In genomic region chr6:128254551-128254950, GRCm38 (mm10) we compare ENCODE assay signal across 31 mouse cellular contexts. TPM values are rescaled to one million over a fixed set of nuclear protein-coding genes. Genes with fewer than 3 reads are reported as not detected.
DNase-seq lines count a peak whose midpoint lies in the region; ATAC-seq and TF ChIP-seq lines count a peak whose summit lies in the region.
"Had no signal": no experiment of that assay in that cellular context is flagged by ENCODE, and none has a peak within 500 bp of the region (broad histone marks: within the 10 kb centered on the region; RNA-seq: fewer than 3 reads in every experiment).

No protein-coding gene starts in this region.

- TF ChIP-seq CTCF in E14TG2a.4 (conservative IDR thresholded peaks at IDR 0.05; ENCODE audit: low read length), result no peak
- TF ChIP-seq CTCF in ES-Bruce4 (IDR thresholded peaks at IDR 0.05; ENCODE audit: low read depth, low read length), result no peak
- no peak for TF ChIP-seq CTCF in brain, embryonic 14.5 days (IDR thresholded peaks at IDR 0.05; ENCODE audit: borderline replicate concordance, extremely low read depth, insufficient read depth, insufficient read length)

- peak; percentile 61 for DNase-seq in NIH3T3 (ENCODE audit: low read depth)
- peak; percentile 35 for DNase-seq in brain, embryonic 14.5 days (ENCODE audit: low read depth)
- no peak for DNase-seq in layer of hippocampus, postnatal 36 days
- DNase-seq: adrenal gland, postnatal 10 days; adrenal gland, postnatal 36 days; cerebellum, adult 11 months; cerebellum, adult 2 months; cerebellum, postnatal 10 days; cerebellum, postnatal 36 days; embryo, embryonic 11 days; gastrocnemius, postnatal 14 days; heart, adult 18-20 months; heart, postnatal 10 days; heart, postnatal 36 days; kidney, adult 2 months had no signal

- no peak overlapping the region for H3K4me2 ChIP-seq in hindbrain, embryonic 13.5 days
- H3K4me2 ChIP-seq: embryonic facial prominence, embryonic 13.5 days; forebrain, embryonic 13.5 days; heart, embryonic 12.5 days; heart, embryonic 15.5 days; hindbrain, embryonic 14.5 days; kidney, embryonic 15.5 days had no signal

- H3K27ac ChIP-seq in ES-Bruce4 (ENCODE audit: insufficient read depth, low read length), result peak overlapping the region; percentile 54; the same call in 1 of the 2 replicates
- no peak overlapping the region for H3K27ac ChIP-seq in hindbrain, embryonic 13.5 days
- H3K27ac ChIP-seq: embryonic facial prominence, embryonic 10.5 days; embryonic facial prominence, embryonic 13.5 days; forebrain, embryonic 10.5 days; forebrain, embryonic 13.5 days; heart, embryonic 15.5 days; hindbrain, embryonic 10.5 days; hindbrain, embryonic 14.5 days; hindbrain, postnatal 0 days; kidney, embryonic 15.5 days had no signal

- peaks cover 23% of the 10 kb centered on the region for H3K36me3 ChIP-seq in E14TG2a.4 (ENCODE audit: insufficient read depth, low read length)
- H3K36me3 ChIP-seq in ES-Bruce4 (ENCODE audit: control insufficient read depth, insufficient read depth, low read length, poor library complexity, severe bottlenecking), result no peaks in the 10 kb centered on the region
- no peaks in the 10 kb centered on the region for H3K36me3 ChIP-seq in hindbrain, embryonic 13.5 days
- H3K36me3 ChIP-seq: embryonic facial prominence, embryonic 10.5 days; embryonic facial prominence, embryonic 13.5 days; forebrain, embryonic 10.5 days; heart, embryonic 15.5 days; hindbrain, embryonic 10.5 days; kidney, embryonic 15.5 days had no signal

- H3K4me1 ChIP-seq in E14TG2a.4 (replicated peaks; ENCODE audit: low read depth, low read length) (peaks cover 77% of the 10 kb centered on the region), ES-Bruce4 (ENCODE audit: control insufficient read depth, insufficient read depth, low read length) (peaks cover 13% of the 10 kb centered on the region)
- no peaks in the 10 kb centered on the region; the same call in 1 of the 2 replicates for H3K4me1 ChIP-seq in hindbrain, embryonic 13.5 days (replicated peaks)
- H3K4me1 ChIP-seq: embryonic facial prominence, embryonic 13.5 days; heart, embryonic 15.5 days; kidney, embryonic 15.5 days had no signal

- no peak for ATAC-seq in hindbrain, embryonic 13.5 days (ENCODE audit: low FRiP score)
- ATAC-seq: activated CD4-positive, CD25-positive, alpha-beta regulatory T cell, adult 4 months; CD4-positive, CD25-positive, alpha-beta regulatory T cell, adult 4 months; forebrain, embryonic 13.5 days had no signal

- H3K27me3 ChIP-seq in E14TG2a.4 (ENCODE audit: insufficient read depth, low read length) (no peaks in the 10 kb centered on the region), ES-Bruce4 (ENCODE audit: control insufficient read depth, insufficient read depth, low read length, poor library complexity, severe bottlenecking) (no peaks in the 10 kb centered on the region)
- no peaks in the 10 kb centered on the region for H3K27me3 ChIP-seq in hindbrain, embryonic 13.5 days
- H3K27me3 ChIP-seq: embryonic facial prominence, embryonic 13.5 days; forebrain, embryonic 13.5 days; heart, embryonic 12.5 days; heart, embryonic 15.5 days; kidney, embryonic 15.5 days; Patski had no signal

- H3K9ac ChIP-seq in ES-Bruce4 (ENCODE audit: low read depth, poor library complexity, severe bottlenecking), result no peak overlapping the region
- H3K9ac ChIP-seq in hindbrain, embryonic 13.5 days, result no peak overlapping the region
- H3K9ac ChIP-seq: embryonic facial prominence, embryonic 13.5 days; forebrain, embryonic 13.5 days; heart, embryonic 12.5 days; heart, embryonic 15.5 days; hindbrain, embryonic 14.5 days; kidney, embryonic 15.5 days had no signal

- WGBS in hindbrain, embryonic 13.5 days, result 18% methylated on average over 4 of the region's 4 CpGs

- H3K4me3 ChIP-seq in E14TG2a.4 (replicated peaks; ENCODE audit: low read length), result 0 out of 2 replicates have a peak overlapping the region, but pooled peaks have one; percentile 17
- no peak overlapping the region for H3K4me3 ChIP-seq in ES-Bruce4 (ENCODE audit: low read depth, low read length)
- no peak overlapping the region for H3K4me3 ChIP-seq in hindbrain, embryonic 13.5 days
- H3K4me3 ChIP-seq: embryonic facial prominence, embryonic 10.5 days; embryonic facial prominence, embryonic 13.5 days; forebrain, embryonic 10.5 days; forebrain, embryonic 13.5 days; heart, embryonic 12.5 days; heart, embryonic 15.5 days; hindbrain, embryonic 10.5 days; kidney, embryonic 15.5 days had no signal

- H3K9me3 ChIP-seq in E14TG2a.4 (ENCODE audit: low read length) (no peaks in the 10 kb centered on the region), ES-Bruce4 (replicated peaks; ENCODE audit: control insufficient read depth, insufficient read depth, low read length, poor library complexity, severe bottlenecking) (no peaks in the 10 kb centered on the region)
- H3K9me3 ChIP-seq in hindbrain, embryonic 13.5 days, result no peaks in the 10 kb centered on the region
- H3K9me3 ChIP-seq: embryonic facial prominence, embryonic 10.5 days; embryonic facial prominence, embryonic 13.5 days; forebrain, embryonic 10.5 days; forebrain, embryonic 13.5 days; heart, embryonic 12.5 days; heart, embryonic 15.5 days; hindbrain, embryonic 10.5 days; kidney, embryonic 15.5 days had no signal

- peak; percentile 87; the same call in 1 of the 2 replicates for TF ChIP-seq EP300 in ES-Bruce4 (IDR thresholded peaks at IDR 0.05; ENCODE audit: insufficient read depth, low read depth, low read length)

- TF ChIP-seq POLR2A in ES-Bruce4 (IDR thresholded peaks at IDR 0.05; ENCODE audit: insufficient read depth, low read length), result no peak
- TF ChIP-seq POLR2A in brain, embryonic 14.5 days (IDR thresholded peaks at IDR 0.05; ENCODE audit: borderline replicate concordance, extremely low read depth, insufficient read depth, insufficient read length, poor library complexity, severe bottlenecking), result no peak

RNA-seq across cellular contexts. Expression of gene Tead4, which starts 46.1 kb away (rescaled TPM):
- 29.9 and 31.8 TPM in 2 replicates for polyA plus RNA-seq in ES-Bruce4 (2011; ENCODE audit: insufficient read depth, insufficient read length, low read depth, missing spikeins)
- polyA plus RNA-seq in brain, embryonic 14.5 days (2012; rRNA removed), result 0.28 and 0.81 TPM in 2 replicates
- polyA plus RNA-seq in hindbrain, embryonic 13.5 days (2015; fragmentation: Nextera tagmentation; extraction: Ambion mirVana), result 0.53 and 0.70 TPM in 2 replicates
- 1 to 10 TPM in 1 of 2 experiments, under 1 TPM in 1; 0.57 to 1.1 TPM for total RNA-seq in layer of hippocampus, postnatal 36 days (2021)
- polyA plus RNA-seq: activated CD4-positive, CD25-positive, alpha-beta regulatory T cell, adult 4 months; CD4-positive, CD25-positive, alpha-beta regulatory T cell, adult 4 months had no signal

Comparison
In these comparisons a context has a peak if more than half of its experiments do, and no peak if none do; other contexts are left out.
1. DNase-seq: peak in NIH3T3 (single experiment) and brain, embryonic 14.5 days (single experiment); none in layer of hippocampus, postnatal 36 days (0 of 2).
2. RNA of gene Tead4, which starts 46.1 kb away (polyA plus RNA-seq): 29.9 to 31.8 TPM in ES-Bruce4; 0.28 to 0.81 TPM in brain, embryonic 14.5 days and 0.53 to 0.70 TPM in hindbrain, embryonic 13.5 days; every median in the first group is over 10 times any median in the second.